Mouse (Mus musculus) erythroblast, embryonic 14.5 days (primary cell): ENCODE data around the gene Nfic. TPM values are rescaled to one million over a fixed set of nuclear protein-coding genes. Genes with fewer than 3 reads are reported as not detected.
A peak's percentile ranks its signal among the peaks of the same experiment; 100 is the strongest.

Source experiments
- H3K27me3 ChIP-seq: 2 replicates; pipeline ENCODE4 v1.6.1; 2012; ENCODE audit warnings: inconsistent platforms; ENCODE audit not compliant: control insufficient read depth
- H3K36me3 ChIP-seq: 2 replicates; pipeline ENCODE4 v1.6.1; 2012; ENCODE audit warnings: mild to moderate bottlenecking, inconsistent platforms; ENCODE audit not compliant: control insufficient read depth
- H3K4me1 ChIP-seq: 2 replicates; pipeline ENCODE4 v1.6.1; 2012; ENCODE audit warnings: inconsistent platforms; ENCODE audit not compliant: control insufficient read depth
- H3K4me3 ChIP-seq: replicated peaks from 2 replicates; pipeline ENCODE3; 2012; ENCODE audit warnings: moderate library complexity, mild to moderate bottlenecking, inconsistent platforms
- H3K9me3 ChIP-seq: 2 replicates; pipeline ENCODE4 v1.6.1; 2012; ENCODE audit warnings: low read length, inconsistent platforms, mixed read lengths; ENCODE audit not compliant: control insufficient read depth
- GATA1 ChIP-seq: IDR thresholded peaks from 2 replicates; pipeline ENCODE4 v1.6.1; 2012; ENCODE audit warnings: low read length, inconsistent platforms, mixed read lengths
- TAL1 ChIP-seq: IDR thresholded peaks from 3 replicates; pipeline ENCODE4 v1.6.1; 2012; ENCODE audit warnings: low read length, inconsistent platforms, mixed read lengths
- polyA plus RNA-seq: library from polyadenylated mRNA; stranded (reverse); fragments of >175 nt; gene quantifications from 2 replicates; pipeline ENCODE4 v1.2.3, GENCODE M21; 2012

The Nfic gene
- polyA plus RNA-seq, 1 experiment: 0.94 TPM

DNA sequence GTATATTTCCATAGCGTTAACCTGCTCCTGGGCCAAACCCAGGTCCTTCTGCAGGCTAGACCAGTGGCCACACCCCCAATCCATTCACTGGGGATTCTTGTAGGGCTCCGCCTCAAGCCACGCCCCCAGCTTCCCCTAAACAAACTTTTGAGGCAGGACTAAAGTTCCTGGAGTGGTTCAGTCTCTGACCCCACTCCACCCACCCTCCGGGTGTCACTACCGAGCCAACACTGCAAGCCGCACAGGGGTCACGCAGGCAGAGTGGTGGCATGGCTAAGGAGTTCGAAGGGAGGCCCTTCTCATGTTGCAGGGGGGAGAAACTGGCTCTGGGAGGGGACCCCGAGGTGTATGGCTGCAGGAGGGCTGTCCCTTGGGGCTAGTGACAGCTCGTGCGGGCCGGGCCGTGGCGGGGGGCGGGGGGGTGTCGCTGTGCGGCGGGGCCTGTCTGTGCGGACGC lies 25.8 kb downstream of the Nfic start:
- Histone ChIP-seq H3K36me3 (no peaks in the 10 kb centered on the region), H3K9me3 (peaks cover 2% of the 10 kb centered on the region; the same call in 1 of the 2 replicates), H3K4me1 (peaks cover 54% of the 10 kb centered on the region), H3K4me3 (peak overlapping the region; percentile 71), H3K27me3 (peaks cover 83% of the 10 kb centered on the region)
- TF ChIP-seq TAL1: no peak

DNA sequence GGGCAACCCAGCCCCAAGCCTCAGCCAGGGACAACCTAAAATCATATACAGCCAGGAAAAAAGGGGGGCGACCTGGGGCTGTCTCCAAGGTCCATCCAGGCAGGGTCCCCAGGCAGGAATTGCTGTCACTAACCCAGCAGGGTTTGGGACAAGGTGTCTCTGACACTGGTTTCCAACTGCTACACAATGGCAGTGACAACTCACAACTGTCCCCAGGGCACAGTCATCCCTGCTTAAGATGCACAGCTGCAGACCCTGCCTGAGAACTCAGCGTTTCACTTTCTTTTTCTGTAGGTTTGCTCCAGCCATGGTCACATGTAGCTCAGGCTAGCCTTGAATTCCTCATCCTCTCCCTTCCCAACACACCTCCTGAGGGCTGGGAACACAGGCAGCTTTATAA lies 26.3 kb downstream of the Nfic start:
- H3K4me1 ChIP-seq: peaks cover 50% of the 10 kb centered on the region
- TF ChIP-seq TAL1: no peak
- no peak for TF ChIP-seq GATA1
- H3K4me3 ChIP-seq: no peak overlapping the region
- H3K9me3 ChIP-seq: peaks cover 2% of the 10 kb centered on the region; the same call in 1 of the 2 replicates
- H3K27me3 ChIP-seq: peaks cover 89% of the 10 kb centered on the region
- H3K36me3 ChIP-seq: no peaks in the 10 kb centered on the region

DNA sequence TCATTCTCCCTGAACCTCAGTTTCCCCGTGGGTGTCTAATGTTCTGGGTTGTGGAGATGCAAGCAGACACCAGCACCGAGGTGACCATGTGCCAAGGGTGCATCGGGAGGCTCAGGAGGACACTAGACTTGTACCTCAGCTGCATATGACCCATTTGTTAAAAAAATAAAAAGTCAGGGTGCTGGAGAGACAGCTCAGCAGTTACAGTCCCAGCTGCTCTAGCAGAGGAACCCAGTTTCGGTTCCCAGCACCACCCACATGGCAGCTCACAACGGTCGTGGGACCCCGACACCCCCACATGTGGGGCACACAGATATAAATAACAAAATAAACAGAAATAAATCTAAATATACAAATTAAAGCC lies 26.9 kb downstream of the Nfic start:
- TF ChIP-seq GATA1: no peak
- TF ChIP-seq TAL1: no peak
- H3K27me3 ChIP-seq: peaks cover 95% of the 10 kb centered on the region
- peaks cover 46% of the 10 kb centered on the region for H3K4me1 ChIP-seq
- no peak overlapping the region for H3K4me3 ChIP-seq
- no peaks in the 10 kb centered on the region for H3K36me3 ChIP-seq
- peaks cover 2% of the 10 kb centered on the region; the same call in 1 of the 2 replicates for H3K9me3 ChIP-seq

DNA sequence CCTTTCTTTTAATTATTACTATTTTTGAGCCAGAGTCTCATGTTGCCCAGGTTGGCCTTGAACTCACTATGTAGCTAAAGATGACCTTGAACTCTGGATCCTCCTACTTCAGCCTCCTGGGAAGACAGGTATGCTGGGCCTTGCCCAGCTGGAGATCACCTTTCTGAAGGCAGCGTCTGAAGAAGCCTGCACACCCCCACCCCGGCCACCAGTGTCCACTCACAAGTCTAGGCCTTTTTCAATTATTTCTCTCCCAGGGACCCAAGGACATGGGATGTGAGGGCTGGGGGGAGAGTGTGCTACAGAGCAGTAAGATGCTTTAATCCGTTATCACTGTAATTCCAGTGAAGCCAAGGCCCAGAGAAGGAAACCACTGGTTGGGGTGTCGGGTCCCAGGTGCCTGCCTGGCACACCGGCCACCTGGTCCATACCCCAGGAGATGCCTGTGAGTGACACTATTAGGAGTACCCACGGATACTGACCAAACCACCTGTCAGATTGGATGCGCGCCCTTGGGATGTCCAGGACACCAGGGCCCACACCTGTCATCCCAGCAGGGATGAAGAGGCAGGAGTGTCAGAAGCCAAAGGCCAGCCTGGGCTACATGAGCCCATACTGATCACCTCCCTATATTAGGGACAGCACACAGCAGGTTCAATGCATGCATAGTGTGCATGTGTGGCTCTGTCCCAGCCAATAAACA lies 27.5 kb downstream of the Nfic start:
- H3K36me3 ChIP-seq: no peaks in the 10 kb centered on the region
- H3K9me3 ChIP-seq: peaks cover 2% of the 10 kb centered on the region; the same call in 1 of the 2 replicates
- peaks cover 95% of the 10 kb centered on the region for H3K27me3 ChIP-seq
- H3K4me3 ChIP-seq: no peak overlapping the region
- no peak for TF ChIP-seq GATA1
- TF ChIP-seq TAL1: no peak
- H3K4me1 ChIP-seq: peaks cover 41% of the 10 kb centered on the region

DNA sequence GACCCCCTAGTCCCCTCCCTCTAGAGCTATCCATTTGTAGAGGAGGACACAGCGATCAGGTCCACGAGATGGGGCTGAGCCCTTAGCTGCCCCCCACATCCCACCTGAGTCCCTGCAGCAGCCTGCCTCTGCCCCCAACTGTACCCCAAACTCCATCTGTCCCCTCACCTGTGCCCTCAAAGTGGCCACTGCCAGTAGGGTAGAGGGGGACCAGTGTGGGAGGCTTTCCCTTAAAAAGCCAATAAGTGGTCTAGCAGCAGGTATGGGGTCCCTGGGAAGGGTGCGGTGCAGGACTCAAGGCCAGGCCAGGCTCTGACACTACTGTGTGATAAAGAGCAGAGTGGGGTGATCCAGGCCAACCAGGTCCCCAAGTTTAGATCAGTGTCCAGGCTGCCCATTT lies 28.1 kb downstream of the Nfic start:
- Histone ChIP-seq H3K4me1 (peaks cover 36% of the 10 kb centered on the region), H3K27me3 (peaks cover 94% of the 10 kb centered on the region), H3K36me3 (no peaks in the 10 kb centered on the region), H3K4me3 (no peak overlapping the region), H3K9me3 (peaks cover 2% of the 10 kb centered on the region; the same call in 1 of the 2 replicates)
- TF ChIP-seq GATA1 (no peak), TAL1 (no peak)

DNA sequence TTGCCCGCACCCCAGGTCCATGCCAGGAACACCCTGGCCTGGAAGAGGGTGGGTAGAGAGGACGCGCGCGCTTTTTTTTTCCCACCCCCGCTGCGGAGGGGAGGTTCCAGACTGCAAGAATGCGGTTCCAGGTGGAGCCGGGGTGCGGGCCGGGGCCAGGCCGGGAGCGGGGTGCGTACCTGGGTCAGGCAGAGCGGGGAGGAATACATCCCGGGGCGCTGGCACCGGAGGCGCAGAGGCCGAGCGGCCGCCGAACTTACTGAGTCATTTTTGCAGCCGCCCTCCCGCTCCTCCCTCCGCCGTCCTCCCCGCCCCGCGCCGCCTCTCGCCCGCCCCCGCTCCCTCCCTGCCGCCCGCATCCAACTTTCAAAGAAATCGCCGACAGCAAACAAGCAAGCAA lies 28.5 kb downstream of the Nfic start:
- TF ChIP-seq GATA1: no peak
- TF ChIP-seq TAL1: no peak

DNA sequence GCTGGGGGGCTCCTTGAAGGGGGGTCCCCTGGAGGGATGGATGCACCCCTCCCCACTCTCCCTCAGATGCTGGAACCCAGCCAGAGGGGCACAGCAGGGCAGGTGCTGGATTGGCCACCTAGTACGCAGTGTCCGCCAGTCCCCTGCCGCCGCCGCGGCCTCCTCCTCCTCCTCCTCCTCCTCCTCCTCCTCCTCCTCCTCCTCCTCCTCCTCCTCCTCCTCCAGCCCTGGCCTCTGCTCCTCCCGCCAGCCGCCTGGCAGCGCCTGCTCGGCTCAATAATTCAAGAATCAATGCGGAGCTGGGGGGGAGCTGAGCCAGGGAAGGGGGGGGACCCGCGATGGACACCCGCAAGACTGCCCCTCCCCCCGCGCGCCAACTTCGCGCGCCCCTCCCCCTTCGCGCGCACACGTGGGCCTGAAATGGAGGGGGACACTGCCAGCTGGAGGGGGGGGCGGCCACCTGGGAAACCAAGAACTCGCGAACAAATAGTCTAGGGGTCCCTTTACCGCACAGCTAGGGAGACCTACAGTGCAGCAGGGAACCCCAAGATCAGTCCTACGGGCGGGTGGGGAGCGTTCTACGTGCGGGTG lies 29.3 kb downstream of the Nfic start:
- H3K9me3 ChIP-seq: no peaks in the 10 kb centered on the region; the same call in 1 of the 2 replicates
- H3K4me1 ChIP-seq: peaks cover 30% of the 10 kb centered on the region
- peaks cover 86% of the 10 kb centered on the region for H3K27me3 ChIP-seq
- peak overlapping the region; percentile 48 for H3K4me3 ChIP-seq
- no peaks in the 10 kb centered on the region for H3K36me3 ChIP-seq
- TF ChIP-seq GATA1 (no peak), TAL1 (no peak)

More for the DNA sequence above, 28.5 kb downstream of the Nfic start:
- Histone ChIP-seq H3K4me3 (peak overlapping the region; percentile 48), H3K27me3 (peaks cover 93% of the 10 kb centered on the region), H3K9me3 (peaks cover 2% of the 10 kb centered on the region; the same call in 1 of the 2 replicates), H3K4me1 (peaks cover 35% of the 10 kb centered on the region), H3K36me3 (no peaks in the 10 kb centered on the region)

DNA sequence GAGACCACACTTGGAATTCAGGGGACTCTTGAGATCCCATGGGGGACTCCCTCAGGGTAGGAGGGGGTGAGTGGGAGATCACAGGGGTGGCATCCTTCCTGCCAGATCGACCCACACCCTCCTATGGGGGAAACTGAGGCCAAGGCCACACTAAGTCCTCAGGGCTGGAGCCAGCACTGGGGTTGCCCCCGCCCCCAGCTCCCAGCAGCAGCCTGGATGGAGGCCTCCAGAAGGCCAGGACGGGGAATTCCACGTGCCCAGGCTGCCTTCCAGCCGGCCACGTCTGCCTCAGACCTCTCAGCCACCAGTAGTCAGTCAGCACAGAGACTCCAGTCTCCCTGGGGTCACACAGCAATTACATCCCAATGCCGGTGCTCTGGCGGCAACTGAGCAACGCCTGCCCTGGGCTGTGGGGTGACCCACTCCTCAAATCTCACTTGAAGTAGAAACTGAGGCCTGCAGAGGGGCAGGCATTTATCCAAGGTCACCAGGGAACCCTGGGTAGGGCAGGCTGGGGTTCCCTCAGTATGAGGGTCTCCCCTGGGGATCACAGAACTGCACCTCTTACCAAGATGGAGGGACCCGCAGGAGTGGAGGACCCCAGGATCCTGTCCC lies 30.1 kb downstream of the Nfic start:
- Histone ChIP-seq H3K27me3 (peaks cover 77% of the 10 kb centered on the region), H3K36me3 (no peaks in the 10 kb centered on the region; the same call in 1 of the 2 replicates), H3K4me3 (no peak overlapping the region), H3K9me3 (no peaks in the 10 kb centered on the region; the same call in 1 of the 2 replicates), H3K4me1 (peaks cover 22% of the 10 kb centered on the region)
- TF ChIP-seq GATA1: no peak
- TF ChIP-seq TAL1: no peak
